In the genomic region with DNA sequence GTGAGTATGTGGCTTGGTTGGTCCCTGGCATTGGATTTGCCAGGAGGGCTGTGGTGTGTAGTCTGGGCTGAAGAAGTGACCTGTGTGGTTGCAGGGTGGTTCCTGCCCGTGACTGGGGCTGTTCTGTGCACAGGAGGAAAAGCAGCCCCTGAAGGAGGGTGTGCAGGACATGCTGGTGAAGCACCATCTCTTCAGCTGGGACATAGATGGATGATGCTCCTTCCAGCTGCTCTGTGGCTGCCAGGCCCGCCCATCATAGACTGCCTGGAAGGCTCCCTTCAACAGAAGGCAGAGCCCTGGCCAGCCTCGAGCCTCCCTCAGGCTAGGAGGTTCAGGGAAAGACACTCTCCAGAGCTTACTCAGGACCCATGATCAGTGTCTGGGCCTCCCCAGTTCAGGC, we compare ENCODE assay signal across 20 mouse cellular contexts.
"Had no signal": no experiment of that assay in that cellular context is flagged by ENCODE, and none has a peak within 500 bp of the region (broad histone marks: within the 10 kb centered on the region; RNA-seq: fewer than 3 reads in every experiment).

No protein-coding gene starts in this region.

- H3K27ac ChIP-seq: intestine, embryonic 15.5 days; left cerebral cortex, adult 2 months; liver, embryonic 14.5 days; neural tube, embryonic 12.5 days; neural tube, embryonic 15.5 days had no signal

- ATAC-seq: intestine, embryonic 15.5 days; liver, postnatal 0 days had no signal

- H3K27me3 ChIP-seq: intestine, embryonic 15.5 days; neural tube, embryonic 12.5 days; neural tube, embryonic 15.5 days had no signal

- H3K4me1 ChIP-seq: intestine, embryonic 15.5 days; neural tube, embryonic 12.5 days; neural tube, embryonic 15.5 days had no signal

- DNase-seq: kidney, adult 18-20 months; kidney, adult 9 months; kidney, postnatal 14 days; kidney, postnatal 4 days; layer of hippocampus, postnatal 36 days; liver, postnatal 0 days; lung, embryonic 14.5 days; lung, postnatal 10 days; lung, postnatal 4 days; midbrain, embryonic 14.5 days; right cerebral cortex, adult 18-20 months; right cerebral cortex, postnatal 14 days; right cerebral cortex, postnatal 4 days; thymus, postnatal 36 days had no signal

- H3K4me2 ChIP-seq: intestine, embryonic 15.5 days; lung, embryonic 14.5 days; midbrain, embryonic 11.5 days; neural tube, embryonic 12.5 days; neural tube, embryonic 15.5 days had no signal

- H3K4me3 ChIP-seq: intestine, embryonic 15.5 days; left cerebral cortex, adult 2 months; neural tube, embryonic 12.5 days; neural tube, embryonic 15.5 days had no signal

- H3K9me3 ChIP-seq: intestine, embryonic 15.5 days; neural tube, embryonic 12.5 days; neural tube, embryonic 15.5 days had no signal

- H3K9ac ChIP-seq: intestine, embryonic 15.5 days; liver, embryonic 14.5 days; liver, postnatal 0 days; lung, embryonic 14.5 days; neural tube, embryonic 12.5 days; neural tube, embryonic 15.5 days had no signal
